Mouse (Mus musculus) midbrain, embryonic 16.5 days (tissue): Measurements from ENCODE around the gene Olfr777. TPM values are rescaled to one million over a fixed set of nuclear protein-coding genes. Genes with fewer than 3 reads are reported as not detected.
"Not testable (repeated sequence)": the region's sequence is repeated elsewhere in the genome, so short reads cannot be mapped to it uniquely, and the experiment has no call there.

ENCODE experiments used
- ATAC-seq: fragments of 200-750 bp; cut with Nextera tagmentation; 2 replicates; pipeline ENCODE4 v1.8.0; 2017; ENCODE audit warnings: moderate TSS enrichment
- H3K27ac ChIP-seq: fragments of 300-500 bp; sonication (generic); 2 replicates; pipeline ENCODE4 v1.5.1; 2014; ENCODE audit warnings: mild to moderate bottlenecking, low read length, mixed read lengths
- H3K27me3 ChIP-seq: fragments of 300-500 bp; sonication (generic); 2 replicates; pipeline ENCODE4 v1.6.1; 2014; ENCODE audit warnings: low read depth, low read length, mixed read lengths; ENCODE audit not compliant: control insufficient read depth, insufficient read depth
- H3K36me3 ChIP-seq: fragments of 300-500 bp; sonication (generic); 2 replicates; pipeline ENCODE4 v1.6.1; 2014; ENCODE audit warnings: mild to moderate bottlenecking, low read length, moderate library complexity, mixed read lengths; ENCODE audit not compliant: control insufficient read depth, insufficient read depth
- H3K4me1 ChIP-seq: fragments of 300-500 bp; sonication (generic); 2 replicates; pipeline ENCODE4 v1.6.1; 2014; ENCODE audit warnings: mild to moderate bottlenecking, low read length, mixed read lengths; ENCODE audit not compliant: control insufficient read depth, insufficient read depth
- H3K4me2 ChIP-seq: fragments of 300-500 bp; sonication (generic); 2 replicates; pipeline ENCODE4 v1.6.1; 2014; ENCODE audit warnings: mild to moderate bottlenecking, low read length, mixed read lengths
- H3K4me3 ChIP-seq: fragments of 300-500 bp; sonication (generic); 2 replicates; pipeline ENCODE4 v1.5.1; 2014; ENCODE audit warnings: low read depth, mild to moderate bottlenecking, low read length, moderate library complexity, mixed read lengths
- H3K9ac ChIP-seq: fragments of 300-500 bp; sonication (generic); 2 replicates; pipeline ENCODE4 v1.6.1; 2014; ENCODE audit warnings: low read depth, low read length, mixed read lengths
- H3K9me3 ChIP-seq: fragments of 300-500 bp; sonication (generic); replicated peaks from 2 replicates; pipeline ENCODE4 v1.6.1; 2014; ENCODE audit warnings: mild to moderate bottlenecking, low read length, mixed read lengths; ENCODE audit not compliant: control insufficient read depth, poor library complexity, severe bottlenecking
- WGBS: fragments of 180-500 bp; shearing (Covaris S2); extraction: QIAGEN DNeasy Blood & Tissue Kit; methylation state at CpG from one replicate; pipeline ENCODE4 v1.1.7; 2014; 5-methylcytosine and 5-hydroxymethylcytosine counted together
- polyA plus RNA-seq: library from polyadenylated mRNA; unstranded; fragments of >200 nt; fragmentation: Nextera tagmentation; extraction: Ambion mirVana; gene quantifications from 2 replicates; pipeline ENCODE4 v1.2.1, GENCODE M21; 2015

Olfr777 gene
- not detected in 2 replicates for polyA plus RNA-seq

- no peak for ATAC-seq
- no peak within 1 kb of the TSS for H3K27ac ChIP-seq
- no peaks in the 10 kb centered on the region for H3K27me3 ChIP-seq
- WGBS = 91% methylated on average over 2 of the region's 2 CpGs
- H3K9me3 ChIP-seq = no peaks in the 10 kb centered on the region
- no peaks in the 10 kb centered on the region for H3K36me3 ChIP-seq
- no peak within 1 kb of the TSS for H3K9ac ChIP-seq
- H3K4me2 ChIP-seq = no peak within 1 kb of the TSS
- H3K4me1 ChIP-seq = no peaks in the 10 kb centered on the region
- no peak within 1 kb of the TSS for H3K4me3 ChIP-seq
Measured at GRCm38 (mm10) chr10:129271081-129271535, at the start of gene Olfr777. TSS of gene Olfr777 (minus strand) at chr10:129271485.

- H3K4me3 ChIP-seq = no peak within 1 kb of the TSS
- H3K9me3 ChIP-seq = no peaks in the 10 kb centered on the region
- H3K4me1 ChIP-seq = no peaks in the 10 kb centered on the region
- H3K27me3 ChIP-seq = no peaks in the 10 kb centered on the region
- no peaks in the 10 kb centered on the region for H3K36me3 ChIP-seq
- H3K27ac ChIP-seq = no peak within 1 kb of the TSS
- H3K9ac ChIP-seq = no peak within 1 kb of the TSS
- 83% methylated on average over 3 of the region's 3 CpGs for WGBS
- ATAC-seq = no peak
- H3K4me2 ChIP-seq = no peak within 1 kb of the TSS
Measured at GRCm38 (mm10) chr10:129317817-129318216, 46.5 kb upstream of the Olfr777 start, which contains the start of gene Olfr780. TSS of gene Olfr780 (plus strand) at chr10:129318117.

- not testable (repeated sequence) for H3K4me2 ChIP-seq, H3K36me3 ChIP-seq, ATAC-seq, H3K4me3 ChIP-seq, H3K9ac ChIP-seq, H3K27ac ChIP-seq, H3K4me1 ChIP-seq, H3K27me3 ChIP-seq, H3K9me3 ChIP-seq
- no CpG with 5 or more reads among the region's 1 CpGs for WGBS
Measured at GRCm38 (mm10) chr10:129313521-129313920, 42.2 kb upstream of the Olfr777 start.

GRCm38 (mm10) chr10:129312973-129313372, 41.7 kb upstream of the Olfr777 start:
- not testable (repeated sequence) for H3K4me2 ChIP-seq, H3K4me3 ChIP-seq, H3K9me3 ChIP-seq, H3K4me1 ChIP-seq, H3K27ac ChIP-seq, H3K9ac ChIP-seq, H3K27me3 ChIP-seq, ATAC-seq, H3K36me3 ChIP-seq
- WGBS = 66% methylated on average over 1 of the region's 1 CpGs

- no peaks in the 10 kb centered on the region for H3K4me1 ChIP-seq
- H3K27me3 ChIP-seq = no peaks in the 10 kb centered on the region
Measured at GRCm38 (mm10) chr10:129258827-129259226, 12.5 kb downstream of the Olfr777 start, which contains the start of gene Olfr776. TSS of gene Olfr776 (plus strand) at chr10:129259127.

GRCm38 (mm10) chr10:129248112-129248511, 23.2 kb downstream of the Olfr777 start, which contains the start of gene Olfr775:
TSS of gene Olfr775 (plus strand) at chr10:129248412.
- H3K4me1 ChIP-seq = no peaks in the 10 kb centered on the region
- WGBS = 81% methylated on average over 3 of the region's 3 CpGs
- ATAC-seq = no peak

More at GRCm38 (mm10) chr10:129258827-129259226, 12.5 kb downstream of the Olfr777 start, which contains the start of gene Olfr776:
- no peak for ATAC-seq
- H3K9me3 ChIP-seq = no peaks in the 10 kb centered on the region
- H3K36me3 ChIP-seq = no peaks in the 10 kb centered on the region
- H3K9ac ChIP-seq = no peak within 1 kb of the TSS
- H3K4me2 ChIP-seq = no peak within 1 kb of the TSS
- no peak within 1 kb of the TSS for H3K27ac ChIP-seq
- H3K4me3 ChIP-seq = no peak within 1 kb of the TSS

GRCm38 (mm10) chr10:129235904-129236303, 35.4 kb downstream of the Olfr777 start, which contains the start of gene Olfr774:
TSS of gene Olfr774 (plus strand) at chr10:129236204.
- Histone ChIP-seq H3K36me3 (no peaks in the 10 kb centered on the region), H3K4me1 (no peaks in the 10 kb centered on the region), H3K27me3 (no peaks in the 10 kb centered on the region), H3K9ac (no peak within 1 kb of the TSS), H3K9me3 (no peaks in the 10 kb centered on the region), H3K4me3 (no peak within 1 kb of the TSS), H3K27ac (no peak within 1 kb of the TSS), H3K4me2 (no peak within 1 kb of the TSS)
- ATAC-seq = no peak
- 69% methylated on average over 2 of the region's 2 CpGs for WGBS

More at GRCm38 (mm10) chr10:129248112-129248511, 23.2 kb downstream of the Olfr777 start, which contains the start of gene Olfr775:
- Histone ChIP-seq H3K9ac (no peak within 1 kb of the TSS), H3K36me3 (no peaks in the 10 kb centered on the region), H3K27ac (no peak within 1 kb of the TSS), H3K27me3 (no peaks in the 10 kb centered on the region), H3K9me3 (no peaks in the 10 kb centered on the region), H3K4me2 (no peak within 1 kb of the TSS), H3K4me3 (no peak within 1 kb of the TSS)

GRCm38 (mm10) chr10:129230737-129231136, 40.5 kb downstream of the Olfr777 start:
- Histone ChIP-seq H3K9me3 (no peaks in the 10 kb centered on the region), H3K4me2 (no peak overlapping the region), H3K9ac (no peak overlapping the region), H3K27me3 (no peaks in the 10 kb centered on the region), H3K4me3 (no peak overlapping the region), H3K27ac (no peak overlapping the region), H3K4me1 (no peaks in the 10 kb centered on the region), H3K36me3 (no peaks in the 10 kb centered on the region)
- ATAC-seq = no peak
- 83% methylated on average over 1 of the region's 1 CpGs for WGBS
